ENCODE assay signal across 9 mouse cellular contexts in the genomic region with DNA sequence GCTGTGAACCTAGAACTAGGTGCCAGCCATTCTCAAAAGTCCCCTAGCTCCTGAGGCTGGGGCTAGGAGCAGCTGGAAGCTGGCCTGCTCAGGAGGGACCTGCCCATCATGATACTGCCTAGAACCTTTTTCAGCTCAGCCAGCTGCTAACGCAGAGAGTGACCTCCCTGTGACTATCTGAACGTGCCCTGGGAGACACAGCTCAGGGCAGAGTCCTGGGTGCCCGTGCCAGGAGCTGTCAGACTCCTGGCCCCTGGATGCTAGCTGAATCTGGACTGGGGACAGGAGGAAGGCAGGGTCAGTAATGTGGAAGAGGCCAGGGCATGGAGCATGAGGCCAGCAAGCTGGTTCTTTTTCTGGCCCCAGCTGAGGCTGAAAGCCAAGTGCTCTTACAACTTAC. TPM values are rescaled to one million over a fixed set of nuclear protein-coding genes. Genes with fewer than 3 reads are reported as not detected.
DNase-seq lines count a peak whose midpoint lies in the region; ATAC-seq lines count a peak whose summit lies in the region.
"Had no signal": no experiment of that assay in that cellular context is flagged by ENCODE, and none has a peak within 500 bp of the region (broad histone marks: within the 10 kb centered on the region; RNA-seq: fewer than 3 reads in every experiment).

No protein-coding gene starts in this region.

- H3K27me3 ChIP-seq in erythroblast, embryonic 14.5 days (ENCODE audit: control insufficient read depth): no peaks in the 10 kb centered on the region
- H3K27me3 ChIP-seq in heart, embryonic 12.5 days (replicated peaks): no peaks in the 10 kb centered on the region

- H3K36me3 ChIP-seq in erythroblast, embryonic 14.5 days (ENCODE audit: control insufficient read depth): peaks cover 97% of the 10 kb centered on the region
- peaks cover 39% of the 10 kb centered on the region for H3K36me3 ChIP-seq in heart, embryonic 12.5 days

- peak overlapping the region; percentile 29; the same call in 1 of the 2 replicates for H3K9ac ChIP-seq in heart, embryonic 12.5 days

- no peak for ATAC-seq in heart, embryonic 12.5 days (ENCODE audit: insufficient number of reproducible peaks, low FRiP score)

- peak overlapping the region; percentile 37 for H3K4me2 ChIP-seq in heart, embryonic 12.5 days

- peak overlapping the region; percentile 58 for H3K4me3 ChIP-seq in erythroblast, embryonic 14.5 days (replicated peaks)
- peak overlapping the region; percentile 18 for H3K4me3 ChIP-seq in heart, embryonic 12.5 days

- DNase-seq in gastrocnemius, adult 18-20 months (ENCODE audit: low spot score): peak; percentile 68
- DNase-seq in gastrocnemius, postnatal 4 days (ENCODE audit: low spot score in 2 of 2): no peak
- peak; percentile 42 for DNase-seq in liver
- no peak for DNase-seq in retina, postnatal 1 day
- DNase-seq in adrenal gland, adult (ENCODE audit: inconsistent age in 2 of 2, low spot score in 1 of 2): no peak
- no peak for DNase-seq in right cerebral cortex, postnatal 25 days
- DNase-seq: right cerebral cortex, postnatal 14 days had no signal

- WGBS in heart, embryonic 12.5 days: 67% methylated on average over 3 of the region's 3 CpGs

- peak overlapping the region; percentile 62 for H3K27ac ChIP-seq in heart, embryonic 12.5 days (ENCODE audit: poor library complexity, severe bottlenecking)

- H3K4me1 ChIP-seq in erythroblast, embryonic 14.5 days (ENCODE audit: control insufficient read depth): peaks cover 81% of the 10 kb centered on the region
- H3K4me1 ChIP-seq in heart, embryonic 12.5 days (replicated peaks): peaks cover 41% of the 10 kb centered on the region

- H3K9me3 ChIP-seq in erythroblast, embryonic 14.5 days (ENCODE audit: control insufficient read depth, low read length): no peaks in the 10 kb centered on the region
- H3K9me3 ChIP-seq in heart, embryonic 12.5 days (replicated peaks): no peaks in the 10 kb centered on the region

RNA-seq across cellular contexts. Expression of a gene that starts 22.1 kb away (rescaled TPM):
- total RNA-seq in gastrocnemius, adult 18-20 months (2021): 10 to 100 TPM; 15.2 to 20.1 TPM
- total RNA-seq in gastrocnemius, postnatal 4 days (2021): 10 to 100 TPM; 21.8 to 25.6 TPM
- polyA plus RNA-seq in erythroblast, embryonic 14.5 days (2012): 2.3 and 3.2 TPM in 2 replicates
- polyA plus RNA-seq in heart, embryonic 12.5 days (2016; fragmentation: Nextera tagmentation; extraction: Ambion mirVana): 21.9 and 22.8 TPM in 2 replicates

Comparison
In these comparisons a context has a peak if more than half of its experiments do, and no peak if none do; other contexts are left out.
1. DNase-seq: peak in gastrocnemius, adult 18-20 months (single experiment) and liver (single experiment); none in gastrocnemius, postnatal 4 days (0 of 2), retina, postnatal 1 day (single experiment), adrenal gland, adult (0 of 2) and right cerebral cortex, postnatal 25 days (single experiment).